Mouse (Mus musculus): ENCODE data around the gene Hsf5.

The Hsf5 gene

DNA sequence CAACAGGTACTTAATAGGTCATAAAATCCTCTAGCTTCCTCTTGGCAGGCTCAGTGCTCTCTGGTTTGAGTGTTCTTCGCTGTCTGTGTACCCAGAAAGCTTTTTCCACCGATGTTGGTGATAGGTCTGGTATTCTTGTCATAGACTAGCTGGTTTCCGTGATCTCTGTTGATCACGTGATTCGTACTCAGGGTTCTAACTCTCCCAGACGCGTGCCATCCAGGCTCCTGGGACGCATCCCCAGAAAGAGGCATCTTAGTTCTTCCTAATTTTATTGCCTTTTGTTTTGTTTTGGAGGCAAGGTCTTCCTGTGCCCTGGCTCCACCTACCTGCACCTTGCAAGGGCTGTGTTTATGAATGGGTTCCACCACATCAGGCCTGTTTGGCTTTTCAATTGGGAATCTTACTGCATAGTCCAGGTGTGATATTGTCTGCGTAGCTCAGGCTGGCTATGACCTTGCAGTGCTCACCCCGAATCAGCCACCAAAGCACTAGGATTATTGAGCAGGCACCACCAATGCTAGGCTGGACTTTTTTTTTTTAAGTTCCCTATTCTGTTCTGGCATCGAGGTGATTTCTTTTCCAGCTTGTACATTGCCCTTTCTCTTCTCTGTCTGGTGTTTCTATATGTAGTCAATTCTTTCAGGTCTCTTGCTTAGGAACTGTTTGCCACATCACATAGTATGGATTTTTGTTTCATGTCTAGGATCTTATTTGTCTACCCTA lies 71.7 kb downstream of the Hsf5 start:
- no peak for DNase-seq

DNA sequence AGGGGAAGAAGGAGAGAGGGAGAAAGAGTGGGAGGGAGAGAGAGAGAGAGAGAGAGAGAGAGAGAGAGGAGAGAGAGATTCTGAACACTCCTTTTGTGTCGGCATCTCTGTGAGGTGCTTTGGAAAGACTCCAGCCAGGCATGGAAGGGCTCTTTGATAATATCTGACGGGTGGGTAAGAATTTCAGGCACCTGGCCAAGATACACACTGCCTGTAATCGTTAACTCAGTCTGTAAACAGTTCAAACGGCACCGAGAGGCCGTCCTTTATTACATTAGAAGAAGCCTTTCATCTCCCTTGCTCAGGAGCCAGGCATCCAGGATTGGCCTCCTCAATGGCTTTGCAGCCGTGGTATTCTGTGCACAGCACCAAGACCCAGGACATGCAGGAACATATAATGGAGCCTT lies 72.4 kb downstream of the Hsf5 start:
- peak; percentile 38 for DNase-seq

DNA sequence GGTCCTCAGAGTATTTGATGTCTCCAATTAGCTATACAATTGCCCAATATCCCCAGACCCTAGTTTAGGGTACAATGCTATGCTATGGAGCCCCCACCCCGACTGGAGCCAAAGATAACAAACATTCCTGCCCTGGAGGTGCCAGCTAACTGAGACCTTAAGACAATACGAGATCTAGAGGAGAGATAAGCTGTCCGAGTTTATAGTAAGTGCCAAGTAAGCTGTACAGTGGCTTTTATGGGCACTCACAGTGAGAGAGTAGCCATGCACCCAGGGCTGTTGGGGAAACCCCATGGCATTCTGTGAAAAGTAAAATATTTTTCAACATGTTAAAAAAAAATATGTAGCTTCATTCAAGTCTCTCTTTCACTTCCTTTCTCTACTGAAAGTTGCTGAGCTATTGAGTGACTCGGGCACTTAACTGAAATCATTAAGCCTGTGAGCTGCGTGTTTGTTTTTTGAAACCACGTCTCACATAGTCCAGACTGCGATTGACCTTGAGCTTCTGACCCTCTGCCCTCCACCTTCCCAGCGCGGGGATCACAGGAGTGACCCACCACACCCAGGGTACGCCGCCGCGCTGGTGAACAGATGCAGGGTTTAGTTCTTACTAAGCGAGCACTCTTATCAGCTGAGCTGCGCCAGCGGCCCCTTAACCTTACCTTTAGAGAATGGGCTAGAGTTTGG lies 73.2 kb downstream of the Hsf5 start:
- DNase-seq: peak; percentile 76

DNA sequence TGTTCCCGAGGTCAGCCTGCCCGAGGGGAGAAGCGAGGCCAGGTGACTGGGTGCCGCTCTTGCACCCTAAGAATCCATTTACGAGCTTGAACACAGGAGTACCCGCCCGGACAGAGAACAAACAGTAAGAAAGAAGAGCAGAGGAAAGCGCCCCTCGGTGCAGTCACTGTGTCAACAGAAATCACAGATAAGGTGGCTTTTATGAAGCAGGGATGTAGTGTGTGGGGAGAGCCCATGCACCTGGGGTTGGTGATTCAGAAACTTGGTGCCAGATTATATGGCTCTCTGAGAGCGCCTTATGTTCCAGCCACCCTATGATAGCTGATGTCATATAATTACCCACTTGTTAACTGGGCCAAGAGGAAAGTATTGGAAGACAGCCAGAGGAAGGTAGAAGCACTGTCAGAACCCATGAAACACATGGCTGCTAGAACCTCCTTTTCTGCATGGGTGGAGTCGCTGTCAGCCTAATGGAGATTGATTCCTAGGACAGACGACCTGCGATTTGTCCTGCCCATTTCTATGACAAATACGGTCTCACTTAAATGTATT lies 80.2 kb downstream of the Hsf5 start:
- no peak for DNase-seq

DNA sequence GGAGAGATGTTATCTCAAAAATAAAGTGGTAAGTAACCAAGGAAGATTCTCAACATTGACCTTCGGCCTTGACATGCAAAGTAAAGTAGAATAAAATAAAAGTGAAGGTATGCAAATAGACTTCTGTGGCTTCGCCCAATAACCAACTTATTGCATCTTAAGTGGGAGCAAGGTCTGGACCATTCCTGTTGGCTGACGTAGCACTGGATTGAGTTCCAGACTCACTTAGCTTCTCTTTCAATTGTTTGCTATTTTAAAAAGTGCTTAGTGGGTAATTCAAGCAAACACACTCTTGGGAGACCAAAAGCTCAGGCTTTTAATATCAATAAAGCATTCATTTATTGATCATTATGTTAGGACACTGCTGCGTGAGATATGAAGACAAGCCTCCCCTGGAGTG lies 81.2 kb downstream of the Hsf5 start:
- DNase-seq: no peak

DNA sequence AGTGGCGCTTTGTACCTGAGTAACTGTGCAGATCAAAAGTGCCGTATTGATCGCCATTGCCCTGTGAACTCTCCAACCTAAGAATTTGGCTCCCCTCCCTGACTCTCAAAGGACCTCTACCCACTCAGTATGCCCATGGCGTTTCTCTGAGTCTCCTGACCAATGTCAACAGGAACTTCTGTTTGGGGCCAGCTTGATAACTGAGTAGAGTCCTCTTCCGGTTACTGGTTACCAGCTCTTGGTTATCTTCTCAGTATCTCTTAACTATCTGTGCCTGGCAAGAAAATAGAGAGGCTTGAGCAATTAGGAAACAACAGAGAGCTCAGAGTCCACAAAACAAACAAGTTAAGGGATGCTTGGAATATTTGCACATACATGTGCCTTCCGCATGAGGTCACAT lies 84.1 kb downstream of the Hsf5 start:
- DNase-seq: no peak

DNA sequence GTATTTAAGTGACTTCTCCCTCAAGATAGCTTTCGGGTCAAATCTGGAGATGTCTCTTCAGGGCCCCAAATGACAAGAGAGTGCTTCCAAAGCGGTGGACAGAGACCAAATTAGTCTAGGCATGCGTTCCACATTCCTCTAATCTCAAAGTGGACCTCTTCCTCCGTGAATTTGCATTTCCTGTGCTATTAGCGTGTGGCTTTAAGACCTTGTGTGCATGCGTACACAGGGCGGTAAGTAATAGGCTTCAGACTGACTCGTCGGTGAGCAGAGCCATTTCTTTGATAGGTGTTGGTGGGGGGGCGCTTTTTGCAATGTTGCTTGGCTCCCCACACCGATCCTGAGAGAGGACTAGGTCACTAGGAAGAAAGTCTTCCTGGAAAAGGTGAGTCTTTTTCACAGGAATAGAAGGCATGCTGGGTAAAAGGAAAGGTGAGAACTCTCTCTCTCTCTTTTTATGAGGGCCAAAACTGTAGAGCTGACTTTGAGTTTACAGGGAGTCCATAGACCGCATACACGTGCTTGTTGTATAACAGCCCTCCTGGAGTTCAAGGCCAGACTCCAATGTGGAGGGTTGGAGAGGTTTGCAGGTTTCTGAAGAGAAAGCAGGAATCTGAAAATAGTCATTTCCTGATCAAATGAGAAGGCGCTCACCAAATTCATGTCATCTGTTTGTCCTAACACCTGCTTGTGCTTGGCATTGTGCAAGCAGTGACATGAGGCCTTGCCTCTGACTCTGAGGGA lies 85.1 kb downstream of the Hsf5 start:
- no peak for DNase-seq

DNA sequence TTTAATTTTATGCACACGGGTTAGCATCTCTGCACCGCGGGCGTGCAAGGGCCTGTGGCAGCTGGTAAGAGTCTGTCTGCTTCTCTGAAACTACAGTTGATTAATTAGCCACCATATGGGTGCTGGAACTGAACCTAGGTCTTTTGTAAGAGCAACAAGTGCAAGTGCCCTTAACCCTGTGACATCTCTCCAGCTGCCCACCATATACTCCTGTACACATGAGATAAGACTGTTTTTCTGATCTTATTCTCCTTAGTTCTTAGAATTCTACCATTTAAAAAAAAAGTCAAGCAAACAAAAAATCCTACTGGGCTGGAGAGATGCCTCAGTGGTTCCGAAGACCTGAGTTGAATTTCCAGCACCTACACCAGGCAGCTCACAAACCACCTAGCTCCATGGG lies 86.7 kb downstream of the Hsf5 start:
- DNase-seq: no peak

DNA sequence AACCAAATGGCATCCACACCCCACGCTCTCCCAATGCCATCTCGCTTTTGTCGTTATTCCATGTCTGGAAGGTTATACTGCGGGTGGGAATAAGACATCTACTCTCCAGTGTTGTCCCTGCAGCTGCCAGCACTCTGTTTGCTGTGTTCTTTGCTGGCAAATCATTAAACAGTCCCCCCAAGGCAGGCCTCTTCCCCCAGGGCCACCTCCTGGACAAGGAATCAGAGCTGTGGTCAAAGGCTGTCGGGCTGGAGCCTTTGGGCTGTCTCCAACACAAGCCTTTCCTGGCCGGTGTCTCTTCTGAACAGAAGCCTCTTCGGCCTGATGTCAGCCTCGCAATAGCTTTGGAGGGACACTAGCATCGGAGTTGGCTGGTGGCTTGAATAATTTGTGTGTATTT lies 87.3 kb downstream of the Hsf5 start:
- no peak for DNase-seq

DNA sequence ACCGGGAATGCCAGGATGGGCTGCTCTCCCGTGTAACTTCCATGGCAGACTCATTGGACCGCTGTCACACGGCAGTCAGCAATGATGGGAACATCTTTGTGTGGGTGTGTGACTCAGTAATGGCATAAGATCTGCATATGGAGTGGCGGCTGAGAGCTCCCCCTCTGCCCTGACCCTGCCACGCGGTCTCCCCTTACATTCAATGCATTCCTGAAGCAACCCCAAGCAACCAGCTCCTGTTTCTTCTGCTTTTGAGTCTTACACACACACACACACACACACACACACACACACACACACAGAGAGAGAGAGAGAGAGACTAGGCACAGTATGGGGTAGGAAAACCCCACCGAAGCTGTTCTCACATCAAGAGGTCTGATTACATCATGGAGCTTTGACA lies 90.6 kb downstream of the Hsf5 start:
- no peak for DNase-seq

DNA sequence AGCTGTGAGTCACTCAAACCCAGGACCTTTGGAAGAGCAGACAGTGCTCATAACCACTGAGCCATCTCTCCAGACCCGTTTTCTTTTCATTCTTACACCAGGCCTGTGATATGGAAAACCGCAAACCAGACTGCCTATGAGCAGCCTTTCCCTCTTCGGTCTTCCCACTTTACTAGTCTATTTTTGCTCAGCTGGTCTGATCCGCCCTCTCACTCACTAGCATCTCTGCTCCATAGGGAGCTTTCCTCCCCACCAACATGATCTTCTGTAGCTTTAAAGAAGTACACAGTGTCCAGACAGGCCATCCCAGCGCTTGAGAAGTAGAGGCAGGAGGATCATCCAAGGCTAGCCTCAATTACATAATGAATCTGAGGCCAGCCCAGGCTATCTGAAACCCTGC lies 92.0 kb downstream of the Hsf5 start:
- DNase-seq: no peak

All from liver (tissue).